Mouse (Mus musculus) liver, postnatal 0 days (tissue): ENCODE measurements at regions not wholly inside any gene's neighbourhood (a gene's known extent, or its start where the extent isn't known, plus 50 kb on each side); places are given as distances from the start of the nearest gene placed in this dataset.

ENCODE experiments used
- ATAC-seq: fragments of 200-750 bp; cut with Nextera tagmentation; 2 replicates; pipeline ENCODE4 v1.8.0; 2017; ENCODE audit warnings: mild to moderate bottlenecking, moderate library complexity
- DNase-seq: peaks from one replicate; pipeline ENCODE4 v3.0.0-alpha.2; 2016
- H3K27ac ChIP-seq: fragments of 300-500 bp; sonication (generic); 2 replicates; pipeline ENCODE4 v1.5.1; 2014; ENCODE audit warnings: antibody characterized with exemption, moderate library complexity, mild to moderate bottlenecking, low read depth
- H3K27me3 ChIP-seq: fragments of 300-500 bp; sonication (generic); 2 replicates; pipeline ENCODE4 v1.6.1; 2014; ENCODE audit warnings: low read length, control low read depth, mixed read lengths; ENCODE audit not compliant: insufficient read depth
- H3K36me3 ChIP-seq: fragments of 300-500 bp; sonication (generic); replicated peaks from 2 replicates; pipeline ENCODE4 v1.6.1; 2014; ENCODE audit warnings: mild to moderate bottlenecking, control low read depth, low read length, moderate library complexity, mixed read lengths; ENCODE audit not compliant: insufficient read depth
- H3K4me1 ChIP-seq: fragments of 300-500 bp; sonication (generic); 2 replicates; pipeline ENCODE4 v1.6.1; 2014; ENCODE audit warnings: antibody characterized with exemption, mild to moderate bottlenecking, control low read depth; ENCODE audit not compliant: insufficient read depth
- H3K4me2 ChIP-seq: fragments of 300-500 bp; sonication (generic); 2 replicates; pipeline ENCODE4 v1.6.1; 2014; ENCODE audit warnings: low read depth, mild to moderate bottlenecking, low read length, moderate library complexity, mixed read lengths
- H3K4me3 ChIP-seq: fragments of 300-500 bp; sonication (generic); 2 replicates; pipeline ENCODE4 v1.5.1; 2014; ENCODE audit warnings: low read depth, low read length
- H3K9ac ChIP-seq: fragments of 300-500 bp; sonication (generic); replicated peaks from 2 replicates; pipeline ENCODE4 v1.6.1; 2014; ENCODE audit warnings: mild to moderate bottlenecking, moderate library complexity
- H3K9me3 ChIP-seq: fragments of 300-500 bp; sonication (generic); 2 replicates; pipeline ENCODE4 v1.6.1; 2016; ENCODE audit warnings: mild to moderate bottlenecking, control low read depth, low read length, mixed read lengths
- CTCF ChIP-seq: sonication (generic); IDR thresholded peaks from 2 replicates; pipeline ENCODE4 v1.5.1; 2016; ENCODE audit warnings: antibody characterized with exemption, low read depth
- EP300 ChIP-seq: IDR thresholded peaks from 2 replicates; pipeline ENCODE4 v1.6.1; 2016; ENCODE audit warnings: antibody characterized with exemption, low read depth, mild to moderate bottlenecking
- WGBS: fragments of 180-500 bp; shearing (Covaris S2); extraction: QIAGEN DNeasy Blood & Tissue Kit; methylation state at CpG from one replicate; pipeline ENCODE4 v1.1.7; 2014; ENCODE audit not compliant: insufficient replicate concordance; 5-methylcytosine and 5-hydroxymethylcytosine counted together

- DNase-seq (no peak), ATAC-seq (no peak)
- TF ChIP-seq CTCF (no peak), EP300 (no peak)
- Histone ChIP-seq H3K9ac (no peak overlapping the region), H3K36me3 (no peaks in the 10 kb centered on the region), H3K4me3 (no peak overlapping the region), H3K9me3 (no peaks in the 10 kb centered on the region), H3K27ac (no peak overlapping the region), H3K4me1 (no peaks in the 10 kb centered on the region), H3K27me3 (peaks cover 15% of the 10 kb centered on the region; the same call in 1 of the 2 replicates), H3K4me2 (no peak overlapping the region)
- 52% methylated on average over 5 of the region's 5 CpGs for WGBS
Observed at GRCm38 (mm10) chr8:89406688-89407087, 362.7 kb upstream of the Sall1 start.

GRCm38 (mm10) chr8:89404287-89404686 lies 360.3 kb upstream of the Sall1 start:
- H3K9me3 ChIP-seq, result no peaks in the 10 kb centered on the region
- H3K36me3 ChIP-seq, result no peaks in the 10 kb centered on the region
- H3K4me3 ChIP-seq, result no peak overlapping the region
- ATAC-seq (no peak), DNase-seq (no peak)
- H3K4me2 ChIP-seq, result no peak overlapping the region
- 0 out of 2 replicates have a peak, but pooled peaks cover 9% of the 10 kb centered on the region for H3K27me3 ChIP-seq
- H3K4me1 ChIP-seq, result no peaks in the 10 kb centered on the region
- no peak overlapping the region for H3K27ac ChIP-seq
- no peak overlapping the region for H3K9ac ChIP-seq
- 66% methylated on average over 3 of the region's 3 CpGs for WGBS
- TF ChIP-seq CTCF (no peak), EP300 (no peak)

DNA sequence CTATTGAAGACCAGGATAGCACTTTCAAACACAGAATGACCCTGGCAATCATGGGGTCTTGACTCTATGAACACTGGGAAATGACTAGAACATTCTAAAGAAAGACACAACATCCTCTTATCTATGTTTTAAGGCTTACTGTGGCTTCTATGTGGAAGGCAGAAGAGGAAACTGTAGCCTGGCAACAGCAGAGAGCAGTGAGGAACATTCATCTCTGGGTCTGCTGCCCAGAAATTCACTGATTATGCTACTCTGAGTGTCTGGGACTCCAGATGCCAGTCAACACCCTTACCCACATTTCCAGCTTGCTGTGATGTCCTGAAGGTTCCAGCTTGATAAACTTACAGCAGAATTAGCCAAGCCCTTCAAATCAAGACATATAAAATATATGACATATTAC lies 352.7 kb upstream of the Sall1 start:
- H3K4me1 ChIP-seq, result no peaks in the 10 kb centered on the region
- H3K4me2 ChIP-seq, result no peak overlapping the region
- no peak overlapping the region for H3K4me3 ChIP-seq
- H3K36me3 ChIP-seq, result no peaks in the 10 kb centered on the region
- no peak for TF ChIP-seq CTCF
- no peak for TF ChIP-seq EP300
- DNase-seq (no peak), ATAC-seq (no peak)
- no peaks in the 10 kb centered on the region for H3K9me3 ChIP-seq
- 0 out of 2 replicates have a peak, but pooled peaks cover 7% of the 10 kb centered on the region for H3K27me3 ChIP-seq
- no peak overlapping the region for H3K27ac ChIP-seq
- H3K9ac ChIP-seq, result no peak overlapping the region

- Histone ChIP-seq H3K36me3 (no peaks in the 10 kb centered on the region), H3K9me3 (no peaks in the 10 kb centered on the region), H3K27me3 (0 out of 2 replicates have a peak, but pooled peaks cover 6% of the 10 kb centered on the region), H3K9ac (no peak overlapping the region), H3K4me3 (no peak overlapping the region), H3K4me1 (no peaks in the 10 kb centered on the region), H3K27ac (no peak overlapping the region), H3K4me2 (no peak overlapping the region)
- TF ChIP-seq CTCF, result no peak
- TF ChIP-seq EP300, result no peak
- DNase-seq (no peak), ATAC-seq (no peak)
- 53% methylated on average over 6 of the region's 6 CpGs for WGBS
Observed at GRCm38 (mm10) chr8:89392749-89393148, 348.8 kb upstream of the Sall1 start.

DNA sequence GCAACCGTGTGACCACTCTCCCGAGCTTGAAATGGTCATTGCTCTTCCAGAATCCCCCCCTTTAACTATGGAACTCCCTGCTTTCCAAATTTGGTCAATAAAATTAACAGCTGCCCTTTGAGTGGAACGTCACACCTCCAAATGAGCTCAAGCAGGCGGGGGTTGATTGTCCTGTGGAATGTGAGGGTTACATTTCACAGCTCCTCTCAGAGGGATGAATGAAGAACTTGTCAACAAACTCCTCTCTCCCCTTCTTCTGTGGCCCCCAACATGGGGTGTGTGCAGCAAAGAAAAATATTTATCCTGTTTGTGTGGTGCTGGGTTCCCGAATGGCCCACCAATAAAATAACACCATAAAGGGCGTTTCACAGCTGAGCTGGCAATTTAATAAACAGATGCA lies 344.8 kb upstream of the Sall1 start:
- DNase-seq, result no peak
- Histone ChIP-seq H3K9ac (no peak overlapping the region), H3K4me1 (no peaks in the 10 kb centered on the region), H3K27ac (no peak overlapping the region), H3K36me3 (no peaks in the 10 kb centered on the region), H3K27me3 (0 out of 2 replicates have a peak, but pooled peaks cover 2% of the 10 kb centered on the region), H3K9me3 (no peaks in the 10 kb centered on the region), H3K4me2 (no peak overlapping the region), H3K4me3 (no peak overlapping the region)
- no peak for TF ChIP-seq EP300
- no peak for TF ChIP-seq CTCF
- ATAC-seq, result no peak
- WGBS, result 32% methylated on average over 6 of the region's 6 CpGs

GRCm38 (mm10) chr8:89387295-89387694 lies 343.3 kb upstream of the Sall1 start:
- Histone ChIP-seq H3K9me3 (0 out of 2 replicates have a peak, but pooled peaks cover 1% of the 10 kb centered on the region), H3K4me2 (no peak overlapping the region), H3K4me3 (no peak overlapping the region), H3K27ac (no peak overlapping the region), H3K27me3 (0 out of 2 replicates have a peak, but pooled peaks cover 5% of the 10 kb centered on the region), H3K4me1 (no peaks in the 10 kb centered on the region), H3K36me3 (no peaks in the 10 kb centered on the region), H3K9ac (no peak overlapping the region)
- TF ChIP-seq EP300 (no peak), CTCF (no peak)
- WGBS, result 34% methylated on average over 8 of the region's 8 CpGs
- DNase-seq (no peak), ATAC-seq (no peak)

GRCm38 (mm10) chr8:89385028-89385427 lies 341.1 kb upstream of the Sall1 start:
- no peaks in the 10 kb centered on the region for H3K36me3 ChIP-seq
- no peaks in the 10 kb centered on the region for H3K4me1 ChIP-seq
- ATAC-seq, result no peak
- TF ChIP-seq CTCF, result no peak
- no peak for TF ChIP-seq EP300
- H3K27me3 ChIP-seq, result 0 out of 2 replicates have a peak, but pooled peaks cover 5% of the 10 kb centered on the region
- no peak overlapping the region for H3K4me2 ChIP-seq
- DNase-seq, result no peak
- H3K4me3 ChIP-seq, result no peak overlapping the region
- H3K27ac ChIP-seq, result no peak overlapping the region
- no peak overlapping the region for H3K9ac ChIP-seq
- 77% methylated on average over 5 of the region's 5 CpGs for WGBS
- H3K9me3 ChIP-seq, result 0 out of 2 replicates have a peak, but pooled peaks cover 2% of the 10 kb centered on the region
